Mouse (Mus musculus) lung, embryonic 15.5 days (tissue): ENCODE results near the gene Bcl2a1d. TPM values are rescaled to one million over a fixed set of nuclear protein-coding genes. Genes with fewer than 3 reads are reported as not detected.
"Not testable (repeated sequence)": the region's sequence is repeated elsewhere in the genome, so short reads cannot be mapped to it uniquely, and the experiment has no call there.

Experiments
- ATAC-seq: fragments of 200-750 bp; cut with Nextera tagmentation; 2 replicates; pipeline ENCODE4 v1.8.0; 2017; ENCODE audit warnings: moderate number of reproducible peaks, borderline replicate concordance; ENCODE audit not compliant: low FRiP score, low TSS enrichment; ENCODE audit errors: extremely low read depth
- H3K27ac ChIP-seq: fragments of 300-500 bp; sonication (generic); 2 replicates; pipeline ENCODE4 v1.5.1; 2015; ENCODE audit warnings: moderate library complexity, mild to moderate bottlenecking, inconsistent platforms
- H3K27me3 ChIP-seq: fragments of 300-500 bp; sonication (generic); 2 replicates; pipeline ENCODE4 v1.6.1; 2015; ENCODE audit warnings: inconsistent platforms
- H3K36me3 ChIP-seq: fragments of 300-500 bp; sonication (generic); 2 replicates; pipeline ENCODE4 v1.6.1; 2015; ENCODE audit warnings: inconsistent platforms
- H3K4me1 ChIP-seq: fragments of 300-500 bp; sonication (generic); 2 replicates; pipeline ENCODE4 v1.6.1; 2015; ENCODE audit warnings: inconsistent platforms
- H3K4me2 ChIP-seq: fragments of 300-500 bp; sonication (generic); 2 replicates; pipeline ENCODE4 v1.6.1; 2015; ENCODE audit warnings: inconsistent platforms, mild to moderate bottlenecking, moderate library complexity
- H3K4me3 ChIP-seq: fragments of 300-500 bp; sonication (generic); 2 replicates; pipeline ENCODE4 v1.5.1; 2015; ENCODE audit warnings: mild to moderate bottlenecking, inconsistent platforms
- H3K9ac ChIP-seq: fragments of 300-500 bp; sonication (generic); 2 replicates; pipeline ENCODE4 v1.6.1; 2015; ENCODE audit warnings: inconsistent platforms
- H3K9me3 ChIP-seq: fragments of 300-500 bp; sonication (generic); 2 replicates; pipeline ENCODE4 v1.6.1; 2016; ENCODE audit warnings: inconsistent platforms
- WGBS: fragments of 180-500 bp; shearing (Covaris S2); methylation state at CpG from one replicate; pipeline ENCODE4 v1.1.7; 2015; 5-methylcytosine and 5-hydroxymethylcytosine counted together
- polyA plus RNA-seq: library from polyadenylated mRNA; unstranded; fragments of >200 nt; fragmentation: Nextera tagmentation; extraction: Ambion mirVana; gene quantifications from 2 replicates; pipeline ENCODE4 v1.2.1, GENCODE M21; 2015

Bcl2a1d gene
- polyA plus RNA-seq, 1 experiment from 2014 or later, result 1.9 TPM

DNA sequence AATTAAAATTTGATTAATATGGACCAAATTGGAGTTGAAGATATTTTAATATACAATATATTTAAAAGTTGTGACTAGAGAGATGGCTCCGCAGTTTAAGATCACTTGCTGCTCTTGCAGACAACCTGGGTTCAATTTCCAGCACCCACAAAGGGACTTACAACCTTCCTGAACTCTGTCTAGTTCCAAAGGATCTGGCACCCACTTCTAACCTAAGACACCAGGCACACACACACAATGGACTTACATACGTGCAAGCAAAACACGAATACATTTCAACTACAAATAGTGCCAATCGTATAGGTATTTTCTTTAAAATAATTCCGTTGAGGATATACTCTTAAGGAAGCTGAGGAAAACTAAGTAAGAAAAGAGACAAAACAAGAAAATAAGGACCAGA is 13.1 kb downstream of the Bcl2a1d start:
- H3K9ac ChIP-seq, ATAC-seq, H3K36me3 ChIP-seq, H3K27me3 ChIP-seq, H3K4me1 ChIP-seq, H3K9me3 ChIP-seq, H3K27ac ChIP-seq: not testable (repeated sequence)
- 77% methylated on average over 5 of the region's 5 CpGs for WGBS
- Histone ChIP-seq H3K4me3 (peak overlapping the region; percentile 35), H3K4me2 (peak overlapping the region; percentile 49)

DNA sequence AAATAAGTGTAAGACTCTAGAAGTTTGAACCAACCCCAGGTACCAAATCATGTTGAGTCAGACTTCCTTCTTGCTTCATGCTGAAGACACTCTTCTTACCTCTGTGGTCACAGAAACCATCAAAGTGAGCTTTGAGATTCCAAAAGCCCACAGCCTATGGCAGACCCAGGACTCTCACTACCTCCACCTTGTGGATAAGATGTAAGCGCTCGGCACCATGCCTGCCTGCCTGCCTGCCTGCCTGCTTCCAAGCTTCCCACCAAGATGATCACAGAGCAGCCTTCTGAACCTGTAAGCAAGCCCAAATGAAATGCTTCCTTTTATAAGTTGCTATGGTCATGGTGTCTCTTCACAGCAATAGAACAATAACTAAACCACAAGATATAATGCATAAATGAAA is 13.6 kb downstream of the Bcl2a1d start:
- not testable (repeated sequence) for H3K4me3 ChIP-seq, H3K4me2 ChIP-seq

DNA sequence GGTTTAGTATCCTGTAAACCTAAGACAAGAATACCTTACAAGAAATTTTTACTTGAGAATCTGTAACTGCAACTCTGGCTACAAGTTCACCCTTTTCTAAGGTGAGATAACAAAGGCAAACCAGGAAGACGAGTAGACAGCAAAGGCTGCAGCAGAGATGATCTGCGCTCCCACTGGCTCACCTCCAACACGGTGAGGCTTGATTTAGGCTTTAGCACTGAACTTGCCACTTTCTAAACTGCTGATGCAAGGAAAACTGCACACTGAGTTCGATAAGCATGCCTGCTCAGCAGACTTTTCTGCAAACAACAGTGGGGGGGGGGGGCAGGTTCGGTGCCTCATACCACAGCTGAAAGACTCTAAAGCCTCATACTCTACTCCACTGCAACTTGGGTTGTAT is 17.2 kb downstream of the Bcl2a1d start:
- H3K4me3 ChIP-seq, H3K36me3 ChIP-seq, ATAC-seq, H3K9me3 ChIP-seq, H3K27ac ChIP-seq, H3K4me2 ChIP-seq, H3K27me3 ChIP-seq, H3K9ac ChIP-seq, H3K4me1 ChIP-seq: not testable (repeated sequence)
- 73% methylated on average over 5 of the region's 5 CpGs for WGBS

More for the DNA sequence above, 13.6 kb downstream of the Bcl2a1d start:
- H3K9me3 ChIP-seq, H3K9ac ChIP-seq, H3K4me1 ChIP-seq, H3K27ac ChIP-seq, ATAC-seq, H3K27me3 ChIP-seq, H3K36me3 ChIP-seq: not testable (repeated sequence)
- 20% methylated on average over 2 of the region's 2 CpGs for WGBS

DNA sequence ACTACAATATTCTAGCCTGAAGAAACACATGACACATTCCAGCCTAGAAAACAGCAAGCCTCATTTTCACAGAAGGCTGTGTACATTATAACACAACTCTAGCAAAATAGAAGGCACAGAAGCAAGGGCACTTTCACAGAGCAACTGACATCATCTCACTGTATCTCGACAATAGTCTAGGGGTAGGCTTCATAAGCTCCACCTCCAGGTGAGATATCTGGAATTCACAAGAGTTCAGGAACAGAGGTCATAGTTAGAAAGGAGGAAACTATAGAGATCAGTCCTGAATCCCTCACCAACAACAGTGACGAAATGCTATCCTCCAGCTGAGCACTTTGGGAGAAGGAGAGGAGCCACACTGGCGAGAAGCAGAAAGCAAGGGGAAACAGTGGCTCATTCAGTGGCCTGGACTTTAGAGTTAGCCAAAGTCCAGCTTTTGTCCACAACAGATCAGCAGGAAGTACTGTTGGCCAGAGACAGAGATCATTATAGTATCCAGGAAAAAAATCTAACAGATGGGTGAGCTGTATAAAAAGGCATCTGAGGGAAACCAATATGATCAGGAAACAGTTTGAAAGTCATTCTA is 19.5 kb downstream of the Bcl2a1d start:
- H3K36me3 ChIP-seq, ATAC-seq, H3K27me3 ChIP-seq, H3K9me3 ChIP-seq, H3K4me1 ChIP-seq, H3K4me3 ChIP-seq, H3K4me2 ChIP-seq, H3K27ac ChIP-seq, H3K9ac ChIP-seq: not testable (repeated sequence)
- WGBS, result 77% methylated on average over 3 of the region's 3 CpGs

DNA sequence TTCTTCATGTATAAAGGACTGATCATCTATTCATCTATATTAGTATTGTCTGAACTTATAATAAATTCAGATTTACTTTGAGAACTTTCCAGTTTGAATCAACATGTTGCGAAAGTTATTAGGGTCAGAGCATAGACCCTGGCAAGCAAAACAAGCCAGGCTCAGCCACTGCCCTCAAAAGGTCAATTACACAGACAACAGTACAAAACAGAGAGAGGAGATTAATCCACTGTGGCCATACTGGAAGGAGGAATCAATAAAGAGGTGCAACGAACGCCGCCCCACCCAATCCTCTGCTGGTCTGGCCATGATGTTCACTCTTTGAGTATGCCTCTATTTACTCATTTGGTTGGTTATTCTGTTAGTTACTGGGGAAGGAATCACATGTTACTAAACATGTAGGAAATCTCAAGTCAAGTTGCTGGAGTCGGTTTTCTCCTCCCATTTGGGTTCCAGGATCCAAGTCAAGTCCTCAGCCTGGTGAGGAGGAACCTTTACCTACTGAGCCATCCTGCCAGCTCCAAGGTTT is 20.7 kb downstream of the Bcl2a1d start:
- H3K9me3 ChIP-seq, H3K4me3 ChIP-seq, H3K9ac ChIP-seq, ATAC-seq, H3K27me3 ChIP-seq, H3K36me3 ChIP-seq, H3K4me1 ChIP-seq, H3K27ac ChIP-seq, H3K4me2 ChIP-seq: not testable (repeated sequence)
- WGBS, result 82% methylated on average over 4 of the region's 5 CpGs

DNA sequence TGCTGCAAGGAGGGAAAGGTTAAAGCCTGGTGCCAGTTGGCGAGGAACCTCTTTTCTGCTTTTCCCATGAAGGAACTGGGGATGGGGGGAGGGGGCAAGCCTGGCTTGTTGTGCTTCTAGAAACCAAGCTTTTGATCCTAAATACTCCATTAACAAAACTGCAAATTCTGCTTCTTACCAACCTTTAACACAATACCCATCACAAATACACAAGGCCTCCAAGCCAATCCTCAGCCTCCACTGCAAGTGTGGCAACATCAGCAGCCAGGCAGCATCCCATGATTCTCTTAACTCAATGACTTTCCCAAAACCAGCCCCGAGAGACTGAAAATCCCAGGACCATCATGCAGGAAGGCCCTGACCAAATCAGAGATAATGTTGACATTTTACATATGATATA is 21.3 kb downstream of the Bcl2a1d start:
- H3K27me3 ChIP-seq, H3K27ac ChIP-seq, H3K36me3 ChIP-seq, H3K4me3 ChIP-seq, H3K9me3 ChIP-seq, H3K9ac ChIP-seq, H3K4me2 ChIP-seq, H3K4me1 ChIP-seq, ATAC-seq: not testable (repeated sequence)
- 82% methylated on average over 2 of the region's 2 CpGs for WGBS

DNA sequence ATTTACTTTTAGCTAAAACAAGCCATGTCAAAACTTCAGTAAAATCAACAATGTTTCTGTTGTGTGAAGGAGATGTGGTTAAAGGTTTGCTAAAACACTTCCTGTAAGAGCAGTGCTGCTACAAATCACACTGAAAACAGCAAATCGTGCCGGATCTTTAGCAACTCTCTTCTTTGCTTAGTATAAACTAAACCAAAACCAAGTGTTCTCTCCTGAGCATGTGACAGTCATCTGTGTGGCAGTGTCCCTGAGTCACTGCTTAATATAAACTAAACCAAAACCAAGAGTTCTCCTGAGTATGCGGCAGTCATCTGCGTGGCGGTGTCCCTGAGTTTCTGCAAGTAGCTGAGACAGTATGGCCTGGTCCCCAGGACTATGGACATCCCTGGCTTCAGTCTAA is 21.9 kb downstream of the Bcl2a1d start:
- H3K36me3 ChIP-seq, H3K4me2 ChIP-seq, H3K4me1 ChIP-seq, ATAC-seq, H3K27me3 ChIP-seq, H3K9ac ChIP-seq, H3K9me3 ChIP-seq, H3K4me3 ChIP-seq, H3K27ac ChIP-seq: not testable (repeated sequence)
- WGBS, result 71% methylated on average over 5 of the region's 5 CpGs

DNA sequence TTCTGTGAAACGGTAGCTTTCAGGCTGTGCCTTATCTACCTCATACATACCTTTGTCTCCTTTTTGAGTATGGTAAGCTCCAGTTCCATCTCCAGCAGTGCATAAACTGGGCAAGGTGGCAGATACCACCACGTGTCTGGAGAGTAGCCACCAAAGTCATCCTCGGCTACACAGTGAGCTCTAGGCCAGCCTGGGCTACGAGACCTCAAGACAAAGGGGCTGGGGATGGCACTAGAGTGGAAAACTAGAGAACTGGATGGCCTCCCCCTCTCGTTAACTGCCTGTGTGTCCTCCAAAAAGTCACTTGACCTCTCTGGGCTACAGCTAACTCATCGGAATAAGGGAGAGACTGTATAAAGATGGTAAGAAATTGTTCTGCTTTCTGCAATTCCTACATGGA is 22.4 kb downstream of the Bcl2a1d start:
- Histone ChIP-seq H3K27me3 (no peaks in the 10 kb centered on the region), H3K4me1 (no peaks in the 10 kb centered on the region), H3K4me2 (no peak overlapping the region), H3K36me3 (no peaks in the 10 kb centered on the region), H3K9me3 (no peaks in the 10 kb centered on the region), H3K4me3 (no peak overlapping the region), H3K9ac (no peak overlapping the region), H3K27ac (no peak overlapping the region)
- no peak for ATAC-seq
- 77% methylated on average over 6 of the region's 6 CpGs for whole genome bisulfite sequencing

DNA sequence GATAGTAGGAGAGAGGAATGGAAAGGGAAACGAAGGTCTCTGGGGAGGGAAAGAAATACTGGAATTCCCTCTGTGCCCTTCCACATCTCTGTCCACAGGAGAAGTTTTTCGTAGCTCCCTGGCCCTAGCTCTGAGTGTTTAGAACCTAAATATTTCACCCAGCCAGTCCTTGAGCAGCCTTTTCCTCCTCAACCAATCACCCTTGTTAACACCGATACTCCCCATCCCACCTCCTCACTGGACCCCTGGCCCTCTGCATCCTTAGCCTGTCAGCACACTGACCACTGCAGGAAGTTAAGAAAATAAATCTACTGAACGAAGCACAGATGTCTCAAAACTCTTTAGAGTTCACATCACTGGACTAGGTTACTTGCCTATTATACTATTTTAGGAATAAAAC is 25.0 kb downstream of the Bcl2a1d start:
- Histone ChIP-seq H3K4me1 (no peaks in the 10 kb centered on the region), H3K9ac (no peak overlapping the region), H3K4me3 (no peak overlapping the region), H3K36me3 (no peaks in the 10 kb centered on the region), H3K27ac (no peak overlapping the region), H3K27me3 (no peaks in the 10 kb centered on the region), H3K4me2 (no peak overlapping the region), H3K9me3 (no peaks in the 10 kb centered on the region)
- ATAC-seq, result no peak
- 49% methylated on average over 4 of the region's 4 CpGs for WGBS

DNA sequence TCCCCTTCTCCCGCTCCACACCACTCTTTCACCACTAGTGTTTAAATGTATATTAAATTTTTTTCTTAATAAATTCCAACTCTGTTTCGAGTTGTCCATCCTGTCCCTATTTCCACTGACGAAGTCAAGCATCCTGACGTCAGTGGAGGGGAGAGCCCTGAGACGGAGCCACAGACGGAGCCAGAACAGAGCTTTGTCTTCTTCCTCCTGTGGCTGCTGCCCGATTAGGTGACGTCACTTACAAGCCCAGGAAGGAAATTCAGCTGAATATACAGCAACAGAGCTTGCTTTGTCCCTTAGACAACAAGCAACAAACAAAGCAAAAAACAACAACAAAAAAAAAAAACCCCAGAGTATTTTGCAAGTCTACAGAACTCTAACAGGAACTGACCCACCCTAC is 26.6 kb downstream of the Bcl2a1d start:
- H3K4me3 ChIP-seq, H3K4me2 ChIP-seq, H3K4me1 ChIP-seq, ATAC-seq, H3K9ac ChIP-seq, H3K36me3 ChIP-seq, H3K27ac ChIP-seq, H3K27me3 ChIP-seq, H3K9me3 ChIP-seq: not testable (repeated sequence)
- 72% methylated on average over 8 of the region's 8 CpGs for WGBS

DNA sequence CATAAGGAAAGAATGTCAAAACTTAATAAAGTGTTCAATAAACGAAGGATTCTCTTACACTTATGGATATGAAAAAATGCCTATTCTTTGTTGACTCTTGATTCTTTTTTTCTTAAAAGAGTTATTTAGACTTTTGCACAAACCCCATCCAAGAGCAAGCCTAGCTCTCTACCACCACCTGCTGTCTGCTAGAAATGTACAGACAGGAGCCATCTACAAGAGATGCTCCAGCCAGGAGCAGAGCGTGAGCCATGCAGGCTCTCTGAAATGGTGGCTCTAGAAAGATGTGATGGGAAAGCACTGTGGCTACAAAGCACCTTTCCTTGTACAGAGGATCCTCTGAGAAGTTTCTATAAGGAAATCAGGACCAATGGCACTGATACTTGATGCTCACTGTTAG is 33.0 kb downstream of the Bcl2a1d start:
- WGBS, result 20% methylated on average over 1 of the region's 2 CpGs
- H3K36me3 ChIP-seq, H3K4me1 ChIP-seq, H3K27me3 ChIP-seq, ATAC-seq, H3K27ac ChIP-seq, H3K9ac ChIP-seq, H3K4me2 ChIP-seq, H3K9me3 ChIP-seq, H3K4me3 ChIP-seq: not testable (repeated sequence)

DNA sequence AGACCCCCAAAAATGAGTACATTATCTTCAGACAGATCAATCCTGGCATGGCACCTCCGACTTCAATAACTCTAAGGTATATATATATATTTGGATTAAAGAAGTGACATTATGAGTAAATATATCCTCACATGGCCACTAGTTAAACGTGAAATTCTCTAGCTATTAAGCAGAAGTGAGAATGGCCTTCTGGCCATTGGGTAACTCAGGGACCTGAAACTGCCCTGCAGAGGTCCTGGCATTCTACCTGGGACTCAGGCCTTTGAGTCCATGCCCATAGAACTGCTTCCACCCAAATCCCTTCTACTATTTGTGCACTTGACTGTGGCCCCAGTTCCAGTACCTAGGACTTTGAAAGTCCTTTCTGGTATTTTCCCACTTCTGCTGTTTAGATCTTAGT is 40.4 kb downstream of the Bcl2a1d start:
- H3K27ac ChIP-seq, H3K36me3 ChIP-seq, H3K4me3 ChIP-seq, H3K4me1 ChIP-seq, ATAC-seq, H3K27me3 ChIP-seq, H3K9ac ChIP-seq, H3K4me2 ChIP-seq, H3K9me3 ChIP-seq: not testable (repeated sequence)
- 82% methylated on average over 2 of the region's 2 CpGs for WGBS

DNA sequence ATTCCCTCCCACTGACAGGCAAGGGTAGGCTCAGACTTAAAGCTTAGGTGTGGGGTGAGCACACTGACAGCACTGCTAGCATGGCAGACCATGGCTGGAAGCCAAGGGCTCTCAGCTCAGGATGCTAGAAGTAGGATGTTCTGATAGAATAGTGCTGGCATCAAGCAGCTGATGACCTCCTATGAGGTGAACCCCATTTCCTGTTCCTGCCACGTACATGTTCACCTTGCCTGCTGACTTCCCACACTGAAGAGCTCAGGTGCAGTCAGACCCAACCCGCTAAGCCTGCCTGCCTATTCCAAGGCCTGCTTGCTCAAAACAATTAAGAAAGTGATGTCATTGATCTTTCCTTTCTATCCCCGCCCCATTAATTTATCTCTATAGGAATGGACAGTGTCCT is 42.3 kb downstream of the Bcl2a1d start:
- not testable (repeated sequence) for H3K9me3 ChIP-seq, H3K9ac ChIP-seq, H3K36me3 ChIP-seq, H3K4me1 ChIP-seq, H3K4me2 ChIP-seq, ATAC-seq, H3K27ac ChIP-seq, H3K27me3 ChIP-seq, H3K4me3 ChIP-seq
- 75% methylated on average over 3 of the region's 3 CpGs for WGBS
